Mouse (Mus musculus) intestine, embryonic 15.5 days (tissue): ENCODE data around the gene Ttc4. TPM values are rescaled to one million over a fixed set of nuclear protein-coding genes. Genes with fewer than 3 reads are reported as not detected.
A peak's percentile ranks its signal among the peaks of the same experiment; 100 is the strongest.

Experiments used
- ATAC-seq: fragments of 200-750 bp; cut with Nextera tagmentation; 2 replicates; pipeline ENCODE4 v1.8.0; 2017; ENCODE audit warnings: moderate TSS enrichment, moderate library complexity
- H3K27ac ChIP-seq: fragments of 300-500 bp; sonication (generic); 2 replicates; pipeline ENCODE4 v1.5.1; 2015; ENCODE audit warnings: mild to moderate bottlenecking, inconsistent platforms
- H3K27me3 ChIP-seq: fragments of 300-500 bp; sonication (generic); replicated peaks from 2 replicates; pipeline ENCODE4 v1.6.1; 2015; ENCODE audit warnings: inconsistent platforms
- H3K36me3 ChIP-seq: fragments of 300-500 bp; sonication (generic); 2 replicates; pipeline ENCODE4 v1.6.1; 2015; ENCODE audit warnings: inconsistent platforms
- H3K4me1 ChIP-seq: fragments of 300-500 bp; sonication (generic); replicated peaks from 2 replicates; pipeline ENCODE4 v1.6.1; 2015; ENCODE audit warnings: inconsistent platforms
- H3K4me2 ChIP-seq: fragments of 300-500 bp; sonication (generic); replicated peaks from 2 replicates; pipeline ENCODE4 v1.6.1; 2015; ENCODE audit warnings: mild to moderate bottlenecking, inconsistent platforms
- H3K4me3 ChIP-seq: fragments of 300-500 bp; sonication (generic); replicated peaks from 2 replicates; pipeline ENCODE4 v1.5.1; 2015; ENCODE audit warnings: inconsistent platforms
- H3K9ac ChIP-seq: fragments of 300-500 bp; sonication (generic); 2 replicates; pipeline ENCODE4 v1.6.1; 2015; ENCODE audit warnings: inconsistent platforms
- H3K9me3 ChIP-seq: fragments of 300-500 bp; sonication (generic); 2 replicates; pipeline ENCODE4 v1.6.1; 2016; ENCODE audit warnings: inconsistent platforms
- WGBS: fragments of 180-500 bp; shearing (Covaris S2); methylation state at CpG from one replicate; pipeline ENCODE4 v1.1.7; 2015; 5-methylcytosine and 5-hydroxymethylcytosine counted together
- polyA plus RNA-seq: library from polyadenylated mRNA; unstranded; fragments of >200 nt; fragmentation: Nextera tagmentation; extraction: Ambion mirVana; gene quantifications from 2 replicates; pipeline ENCODE4 v1.2.1, GENCODE M21; 2015

Gene Ttc4
- 72.0 and 73.4 TPM in 2 replicates for polyA plus RNA-seq

GRCm38 (mm10) chr4:106678442-106679118, at the start of gene Ttc4:
Ttc4 (minus strand) TSS chr4:106678944.
- Histone ChIP-seq H3K4me3 (peak within 1 kb of the TSS; percentile 85), H3K27ac (peak within 1 kb of the TSS; percentile 63), H3K4me1 (no peaks in the 10 kb centered on the region; the same call in 1 of the 2 replicates), H3K9me3 (no peaks in the 10 kb centered on the region), H3K4me2 (peak within 1 kb of the TSS; percentile 73), H3K36me3 (peaks cover 20% of the 10 kb centered on the region), H3K9ac (peak within 1 kb of the TSS; percentile 89), H3K27me3 (no peaks in the 10 kb centered on the region)
- under 1% methylated on average over 43 of the region's 43 CpGs for WGBS
- peak; percentile 100 for ATAC-seq

GRCm38 (mm10) chr4:106720631-106721030, 41.9 kb upstream of the Ttc4 start:
- Histone ChIP-seq H3K4me3 (no peak overlapping the region), H3K27me3 (no peaks in the 10 kb centered on the region), H3K36me3 (no peaks in the 10 kb centered on the region), H3K4me1 (no peaks in the 10 kb centered on the region), H3K4me2 (no peak overlapping the region), H3K9ac (no peak overlapping the region), H3K27ac (no peak overlapping the region), H3K9me3 (no peaks in the 10 kb centered on the region)
- WGBS: 74% methylated on average over 4 of the region's 4 CpGs
- ATAC-seq: no peak

GRCm38 (mm10) chr4:106713622-106714021, 34.9 kb upstream of the Ttc4 start:
- 92% methylated on average over 6 of the region's 6 CpGs for WGBS
- H3K4me3 ChIP-seq: no peak overlapping the region
- no peaks in the 10 kb centered on the region for H3K36me3 ChIP-seq
- H3K9me3 ChIP-seq: no peaks in the 10 kb centered on the region
- no peak overlapping the region for H3K4me2 ChIP-seq
- no peaks in the 10 kb centered on the region for H3K27me3 ChIP-seq
- no peak overlapping the region for H3K9ac ChIP-seq
- no peaks in the 10 kb centered on the region for H3K4me1 ChIP-seq
- no peak overlapping the region for H3K27ac ChIP-seq
- ATAC-seq: no peak

DNA sequence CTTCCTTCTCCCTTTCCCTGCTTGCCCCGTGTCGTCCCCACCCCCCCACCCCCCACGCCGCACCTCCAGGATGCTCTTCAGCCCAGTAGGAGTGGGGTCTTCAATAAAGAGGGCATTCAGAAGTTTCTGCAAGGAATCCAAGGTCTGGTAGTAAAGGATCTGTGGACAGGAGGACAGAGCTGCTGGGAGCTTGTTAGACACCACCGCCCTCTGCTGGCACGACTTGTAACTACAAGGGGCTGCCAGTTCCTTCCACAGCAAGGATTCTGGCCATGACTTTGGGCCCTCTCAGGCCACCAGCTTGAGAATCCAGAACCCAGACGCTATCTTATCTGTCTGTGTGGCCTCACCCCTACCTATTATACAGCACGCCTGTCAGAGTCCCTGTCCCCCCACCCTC, 29.7 kb upstream of the Ttc4 start:
- no peaks in the 10 kb centered on the region for H3K9me3 ChIP-seq
- H3K4me2 ChIP-seq: peak overlapping the region; percentile 51
- peak; percentile 76 for ATAC-seq
- no peaks in the 10 kb centered on the region for H3K36me3 ChIP-seq
- WGBS: 4% methylated on average over 8 of the region's 8 CpGs
- H3K4me3 ChIP-seq: no peak overlapping the region; the same call in 1 of the 2 replicates
- no peak overlapping the region for H3K27ac ChIP-seq
- H3K27me3 ChIP-seq: no peaks in the 10 kb centered on the region
- H3K4me1 ChIP-seq: peaks cover 14% of the 10 kb centered on the region
- H3K9ac ChIP-seq: no peak overlapping the region

DNA sequence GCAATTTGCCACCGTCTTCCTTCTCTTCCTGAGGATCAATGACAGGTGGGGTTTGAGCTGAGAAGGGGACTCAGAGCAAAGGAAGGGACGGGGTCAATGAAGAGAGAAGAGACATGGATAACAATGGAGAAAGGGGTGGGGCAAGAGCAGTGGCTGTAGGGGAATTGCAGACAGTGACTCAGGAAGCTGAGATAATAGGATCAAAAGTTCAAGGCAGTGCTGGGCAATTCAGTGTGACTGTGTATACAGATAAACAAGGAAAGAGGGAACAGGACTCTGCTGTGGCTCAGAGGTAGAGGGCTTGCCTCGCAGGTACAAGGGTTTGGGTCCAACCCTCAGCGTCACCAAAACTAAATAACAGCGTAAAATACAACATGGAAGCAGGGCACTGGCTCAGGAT, 29.2 kb upstream of the Ttc4 start:
- H3K9ac ChIP-seq: no peak overlapping the region
- peak; percentile 87 for ATAC-seq
- 25% methylated on average over 5 of the region's 5 CpGs for WGBS

GRCm38 (mm10) chr4:106705096-106705665, 26.4 kb upstream of the Ttc4 start:
- WGBS: 38% methylated on average over 8 of the region's 8 CpGs
- H3K4me3 ChIP-seq: no peak overlapping the region
- no peaks in the 10 kb centered on the region for H3K9me3 ChIP-seq
- no peak for ATAC-seq
- no peak overlapping the region for H3K27ac ChIP-seq
- H3K27me3 ChIP-seq: no peaks in the 10 kb centered on the region
- peaks cover 19% of the 10 kb centered on the region for H3K4me1 ChIP-seq
- H3K9ac ChIP-seq: no peak overlapping the region
- no peak overlapping the region for H3K4me2 ChIP-seq
- no peaks in the 10 kb centered on the region for H3K36me3 ChIP-seq

More for the DNA sequence above, 29.2 kb upstream of the Ttc4 start:
- no peak overlapping the region for H3K27ac ChIP-seq
- H3K9me3 ChIP-seq: no peaks in the 10 kb centered on the region
- peak overlapping the region; percentile 51 for H3K4me2 ChIP-seq
- H3K4me1 ChIP-seq: peaks cover 14% of the 10 kb centered on the region
- no peaks in the 10 kb centered on the region for H3K36me3 ChIP-seq
- H3K27me3 ChIP-seq: no peaks in the 10 kb centered on the region
- no peak overlapping the region; the same call in 1 of the 2 replicates for H3K4me3 ChIP-seq

- H3K9ac ChIP-seq: 0 out of 2 replicates have a peak overlapping the region, but pooled peaks have one; percentile 0
- no peak for ATAC-seq
Measured at GRCm38 (mm10) chr4:106704416-106704815, 25.7 kb upstream of the Ttc4 start.

GRCm38 (mm10) chr4:106703956-106704355, 25.2 kb upstream of the Ttc4 start:
- no peak overlapping the region for H3K4me3 ChIP-seq
- no peak overlapping the region for H3K27ac ChIP-seq
- WGBS: 84% methylated on average over 10 of the region's 10 CpGs
- no peaks in the 10 kb centered on the region for H3K9me3 ChIP-seq
- no peak for ATAC-seq
- no peak overlapping the region for H3K9ac ChIP-seq
- no peaks in the 10 kb centered on the region for H3K27me3 ChIP-seq
- H3K36me3 ChIP-seq: no peaks in the 10 kb centered on the region
- H3K4me2 ChIP-seq: no peak overlapping the region
- peaks cover 23% of the 10 kb centered on the region for H3K4me1 ChIP-seq

More at GRCm38 (mm10) chr4:106704416-106704815, 25.7 kb upstream of the Ttc4 start:
- H3K36me3 ChIP-seq: no peaks in the 10 kb centered on the region
- 60% methylated on average over 11 of the region's 11 CpGs for WGBS
- H3K27ac ChIP-seq: no peak overlapping the region
- H3K27me3 ChIP-seq: no peaks in the 10 kb centered on the region
- H3K4me3 ChIP-seq: no peak overlapping the region
- H3K4me1 ChIP-seq: peaks cover 23% of the 10 kb centered on the region
- H3K9me3 ChIP-seq: no peaks in the 10 kb centered on the region
- no peak overlapping the region for H3K4me2 ChIP-seq

- H3K9ac ChIP-seq: no peak overlapping the region
- H3K36me3 ChIP-seq: no peaks in the 10 kb centered on the region
- H3K4me1 ChIP-seq: peaks cover 15% of the 10 kb centered on the region; the same call in 1 of the 2 replicates
- no peak overlapping the region for H3K27ac ChIP-seq
- peak; percentile 66; the same call in 1 of the 2 replicates for ATAC-seq
- no peak overlapping the region for H3K4me2 ChIP-seq
- H3K9me3 ChIP-seq: no peaks in the 10 kb centered on the region
- H3K27me3 ChIP-seq: no peaks in the 10 kb centered on the region
- no peak overlapping the region for H3K4me3 ChIP-seq
- 29% methylated on average over 4 of the region's 4 CpGs for WGBS
Measured at GRCm38 (mm10) chr4:106700798-106701197, 22.1 kb upstream of the Ttc4 start.

- Histone ChIP-seq H3K27ac (no peak overlapping the region), H3K9ac (no peak overlapping the region), H3K9me3 (no peaks in the 10 kb centered on the region), H3K4me3 (no peak overlapping the region), H3K4me2 (no peak overlapping the region), H3K4me1 (peaks cover 12% of the 10 kb centered on the region; the same call in 1 of the 2 replicates), H3K36me3 (no peaks in the 10 kb centered on the region), H3K27me3 (no peaks in the 10 kb centered on the region)
- ATAC-seq: peak; percentile 56
- 18% methylated on average over 9 of the region's 9 CpGs for WGBS
Measured at GRCm38 (mm10) chr4:106699989-106700388, 21.2 kb upstream of the Ttc4 start.

DNA sequence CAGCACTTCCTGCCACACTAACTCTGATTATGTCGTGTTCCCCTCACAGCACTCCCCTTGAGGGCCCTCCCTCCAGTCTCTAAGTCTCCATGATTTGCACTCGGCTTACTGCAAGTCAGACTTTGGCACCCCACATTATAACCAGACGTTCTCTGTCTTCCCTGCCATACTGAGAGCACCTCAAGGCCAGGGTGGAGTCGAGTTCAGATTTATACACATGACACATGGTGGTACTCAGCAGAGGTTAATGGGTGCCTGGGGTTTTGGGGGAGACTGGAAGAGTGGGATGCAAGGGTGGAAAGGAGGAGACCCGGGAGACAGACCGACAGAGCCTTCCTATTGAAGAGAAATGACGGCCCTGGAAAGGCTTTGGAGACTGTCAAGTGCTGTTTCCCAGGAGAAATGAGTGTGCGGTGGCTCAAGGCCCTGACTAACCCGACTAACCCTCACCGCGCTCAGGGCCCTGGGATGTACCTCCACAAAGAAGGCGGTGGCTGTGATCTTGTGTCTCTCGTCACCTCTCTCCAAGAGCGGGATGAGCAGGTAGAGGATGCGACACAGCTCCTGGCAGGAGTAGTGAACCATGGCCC, 15.2 kb upstream of the Ttc4 start:
- no peaks in the 10 kb centered on the region for H3K4me1 ChIP-seq
- H3K36me3 ChIP-seq: no peaks in the 10 kb centered on the region
- H3K27me3 ChIP-seq: no peaks in the 10 kb centered on the region
- H3K27ac ChIP-seq: no peak overlapping the region
- no peak for ATAC-seq
- no peaks in the 10 kb centered on the region for H3K9me3 ChIP-seq
- H3K4me3 ChIP-seq: no peak overlapping the region
- no peak overlapping the region for H3K9ac ChIP-seq
- WGBS: 78% methylated on average over 15 of the region's 15 CpGs
- no peak overlapping the region for H3K4me2 ChIP-seq

DNA sequence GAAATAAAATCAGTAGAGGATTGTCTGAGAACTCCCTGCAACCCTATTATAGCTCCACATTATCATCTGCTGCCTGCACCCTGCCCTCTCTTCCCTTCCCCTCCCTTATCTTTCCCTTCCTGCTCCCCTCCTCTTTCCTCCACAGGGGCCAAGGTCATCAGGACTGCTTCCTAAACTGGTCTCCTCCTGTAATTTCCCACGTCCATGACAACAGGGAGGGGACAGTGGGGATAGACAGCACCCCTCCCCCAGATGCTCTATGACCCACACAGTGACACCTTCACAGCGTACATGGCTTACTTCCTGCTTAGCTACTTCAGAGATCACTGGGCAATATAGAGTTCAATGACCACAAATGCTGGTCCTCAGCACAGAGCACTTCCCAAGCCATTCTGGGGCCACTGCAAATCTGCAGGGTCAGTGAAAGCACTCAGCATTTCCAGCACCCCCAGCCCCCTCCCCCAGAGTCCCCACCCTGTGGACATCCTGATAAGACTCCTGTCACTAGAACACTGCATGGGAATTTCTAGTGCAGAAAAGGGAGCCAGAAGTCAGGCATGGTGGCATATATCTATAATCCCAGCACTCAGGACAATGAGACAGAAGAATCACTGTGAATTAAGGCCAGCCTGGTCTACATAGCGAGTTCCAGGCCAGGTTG, 10.0 kb upstream of the Ttc4 start:
- no peaks in the 10 kb centered on the region for H3K36me3 ChIP-seq
- H3K9ac ChIP-seq: no peak overlapping the region
- ATAC-seq: peak; percentile 90
- WGBS: 27% methylated on average over 3 of the region's 3 CpGs
- H3K4me3 ChIP-seq: no peak overlapping the region
- H3K27me3 ChIP-seq: no peaks in the 10 kb centered on the region
- H3K9me3 ChIP-seq: no peaks in the 10 kb centered on the region
- H3K27ac ChIP-seq: 0 out of 2 replicates have a peak overlapping the region, but pooled peaks have one; percentile 7
- 0 out of 2 replicates have a peak, but pooled peaks cover 5% of the 10 kb centered on the region for H3K4me1 ChIP-seq
- no peak overlapping the region for H3K4me2 ChIP-seq
